Mouse (Mus musculus): ENCODE measurements around the gene Plpp3. TPM values are rescaled to one million over a fixed set of nuclear protein-coding genes. Genes with fewer than 3 reads are reported as not detected.
A peak's percentile ranks its signal among the peaks of the same experiment; 100 is the strongest.

Plpp3 gene
- polyA plus RNA-seq, 1 experiment from 2014 or later: 62.4 TPM

GRCm38 (mm10) chr4:105162014-105162413, 4.9 kb downstream of the Plpp3 start:
- peaks cover 19% of the 10 kb centered on the region; the same call in 1 of the 2 replicates for H3K4me1 ChIP-seq (ENCODE audit: control insufficient read depth, insufficient read depth, low read length)
- no peaks in the 10 kb centered on the region for H3K27me3 ChIP-seq (ENCODE audit: control insufficient read depth, insufficient read depth, low read length)
- ATAC-seq (ENCODE audit: low FRiP score, low TSS enrichment) (no peak), DNase-seq (no peak)
- no peaks in the 10 kb centered on the region for H3K9me3 ChIP-seq (ENCODE audit: control insufficient read depth, low read length)
- H3K27ac ChIP-seq (replicated peaks; ENCODE audit: low read depth, low read length): no peak overlapping the region
- WGBS: 55% methylated on average over 6 of the region's 6 CpGs
- peak overlapping the region; percentile 81; the same call in 1 of the 2 replicates for H3K4me2 ChIP-seq (ENCODE audit: low read length)
- H3K4me3 ChIP-seq (replicated peaks; ENCODE audit: low read depth, low read length): no peak overlapping the region
- no peaks in the 10 kb centered on the region for H3K36me3 ChIP-seq (ENCODE audit: control insufficient read depth, insufficient read depth, low read length)
- H3K9ac ChIP-seq (replicated peaks; ENCODE audit: low read length): no peak overlapping the region

- H3K9ac ChIP-seq (replicated peaks; ENCODE audit: low read length): no peak overlapping the region
- H3K9me3 ChIP-seq (ENCODE audit: control insufficient read depth, low read length): no peaks in the 10 kb centered on the region
- peaks cover 19% of the 10 kb centered on the region; the same call in 1 of the 2 replicates for H3K4me1 ChIP-seq (ENCODE audit: control insufficient read depth, insufficient read depth, low read length)
- no peak overlapping the region for H3K4me2 ChIP-seq (ENCODE audit: low read length)
- no peaks in the 10 kb centered on the region for H3K27me3 ChIP-seq (ENCODE audit: control insufficient read depth, insufficient read depth, low read length)
- H3K36me3 ChIP-seq (ENCODE audit: control insufficient read depth, insufficient read depth, low read length): no peaks in the 10 kb centered on the region
- 69% methylated on average over 2 of the region's 2 CpGs for WGBS
- H3K4me3 ChIP-seq (replicated peaks; ENCODE audit: low read depth, low read length): no peak overlapping the region
- DNase-seq (no peak), ATAC-seq (ENCODE audit: low FRiP score, low TSS enrichment) (no peak)
- H3K27ac ChIP-seq (replicated peaks; ENCODE audit: low read depth, low read length): no peak overlapping the region
These were observed 5.5 kb downstream of the Plpp3 start for GRCm38 (mm10) chr4:105162676-105163075.

GRCm38 (mm10) chr4:105163981-105164411, 6.8 kb downstream of the Plpp3 start:
- no peak overlapping the region for H3K27ac ChIP-seq (replicated peaks; ENCODE audit: low read depth, low read length)
- no peaks in the 10 kb centered on the region for H3K9me3 ChIP-seq (ENCODE audit: control insufficient read depth, low read length)
- 90% methylated on average over 4 of the region's 4 CpGs for WGBS
- H3K4me1 ChIP-seq (ENCODE audit: control insufficient read depth, insufficient read depth, low read length): peaks cover 27% of the 10 kb centered on the region
- ATAC-seq (ENCODE audit: low FRiP score, low TSS enrichment): no peak
- no peak for DNase-seq
- H3K4me3 ChIP-seq (replicated peaks; ENCODE audit: low read depth, low read length): no peak overlapping the region
- H3K27me3 ChIP-seq (ENCODE audit: control insufficient read depth, insufficient read depth, low read length): no peaks in the 10 kb centered on the region
- H3K4me2 ChIP-seq (ENCODE audit: low read length): no peak overlapping the region
- no peak overlapping the region for H3K9ac ChIP-seq (replicated peaks; ENCODE audit: low read length)
- no peaks in the 10 kb centered on the region for H3K36me3 ChIP-seq (ENCODE audit: control insufficient read depth, insufficient read depth, low read length)

GRCm38 (mm10) chr4:105164952-105165351, 7.8 kb downstream of the Plpp3 start:
- DNase-seq (peak; percentile 31), ATAC-seq (ENCODE audit: low FRiP score, low TSS enrichment) (no peak)
- Histone ChIP-seq H3K9me3 (ENCODE audit: control insufficient read depth, low read length) (no peaks in the 10 kb centered on the region), H3K27ac (replicated peaks; ENCODE audit: low read depth, low read length) (no peak overlapping the region), H3K4me1 (ENCODE audit: control insufficient read depth, insufficient read depth, low read length) (peaks cover 31% of the 10 kb centered on the region), H3K36me3 (ENCODE audit: control insufficient read depth, insufficient read depth, low read length) (no peaks in the 10 kb centered on the region), H3K9ac (replicated peaks; ENCODE audit: low read length) (no peak overlapping the region), H3K4me2 (ENCODE audit: low read length) (no peak overlapping the region), H3K4me3 (replicated peaks; ENCODE audit: low read depth, low read length) (no peak overlapping the region), H3K27me3 (ENCODE audit: control insufficient read depth, insufficient read depth, low read length) (no peaks in the 10 kb centered on the region)
- 95% methylated on average over 6 of the region's 6 CpGs for WGBS

- peaks cover 24% of the 10 kb centered on the region for H3K4me1 ChIP-seq (ENCODE audit: control insufficient read depth, insufficient read depth, low read length)
- H3K9ac ChIP-seq (replicated peaks; ENCODE audit: low read length): no peak overlapping the region; the same call in 1 of the 2 replicates
- no peaks in the 10 kb centered on the region for H3K9me3 ChIP-seq (ENCODE audit: control insufficient read depth, low read length)
- no peak overlapping the region for H3K4me3 ChIP-seq (replicated peaks; ENCODE audit: low read depth, low read length)
- H3K36me3 ChIP-seq (ENCODE audit: control insufficient read depth, insufficient read depth, low read length): no peaks in the 10 kb centered on the region
- peak; percentile 49 for DNase-seq
- peak overlapping the region; percentile 82 for H3K27ac ChIP-seq (replicated peaks; ENCODE audit: low read depth, low read length)
- no peaks in the 10 kb centered on the region for H3K27me3 ChIP-seq (ENCODE audit: control insufficient read depth, insufficient read depth, low read length)
- no peak for ATAC-seq (ENCODE audit: low FRiP score, low TSS enrichment)
- 22% methylated on average over 7 of the region's 7 CpGs for WGBS
- H3K4me2 ChIP-seq (ENCODE audit: low read length): peak overlapping the region; percentile 34
These were observed 12.0 kb downstream of the Plpp3 start for GRCm38 (mm10) chr4:105169093-105169571.

GRCm38 (mm10) chr4:105169826-105170810, 13.0 kb downstream of the Plpp3 start:
- Histone ChIP-seq H3K4me1 (ENCODE audit: control insufficient read depth, insufficient read depth, low read length) (peaks cover 28% of the 10 kb centered on the region), H3K4me2 (ENCODE audit: low read length) (peak overlapping the region; percentile 34), H3K27ac (replicated peaks; ENCODE audit: low read depth, low read length) (peak overlapping the region; percentile 82), H3K4me3 (replicated peaks; ENCODE audit: low read depth, low read length) (no peak overlapping the region), H3K36me3 (ENCODE audit: control insufficient read depth, insufficient read depth, low read length) (no peaks in the 10 kb centered on the region), H3K27me3 (ENCODE audit: control insufficient read depth, insufficient read depth, low read length) (no peaks in the 10 kb centered on the region), H3K9ac (replicated peaks; ENCODE audit: low read length) (no peak overlapping the region; the same call in 1 of the 2 replicates), H3K9me3 (ENCODE audit: control insufficient read depth, low read length) (no peaks in the 10 kb centered on the region)
- ATAC-seq (ENCODE audit: low FRiP score, low TSS enrichment) (peak; percentile 53; the same call in 1 of the 2 replicates), DNase-seq (peak; percentile 71)
- WGBS: 9% methylated on average over 16 of the region's 16 CpGs

GRCm38 (mm10) chr4:105170811-105171401, 13.8 kb downstream of the Plpp3 start:
- Histone ChIP-seq H3K27me3 (ENCODE audit: control insufficient read depth, insufficient read depth, low read length) (no peaks in the 10 kb centered on the region), H3K4me3 (replicated peaks; ENCODE audit: low read depth, low read length) (no peak overlapping the region), H3K27ac (replicated peaks; ENCODE audit: low read depth, low read length) (peak overlapping the region; percentile 82), H3K4me1 (ENCODE audit: control insufficient read depth, insufficient read depth, low read length) (peaks cover 28% of the 10 kb centered on the region), H3K4me2 (ENCODE audit: low read length) (peak overlapping the region; percentile 34), H3K9ac (replicated peaks; ENCODE audit: low read length) (no peak overlapping the region), H3K36me3 (ENCODE audit: control insufficient read depth, insufficient read depth, low read length) (no peaks in the 10 kb centered on the region), H3K9me3 (ENCODE audit: control insufficient read depth, low read length) (no peaks in the 10 kb centered on the region)
- peak; percentile 79 for DNase-seq
- ATAC-seq (ENCODE audit: low FRiP score, low TSS enrichment): peak; percentile 89
- WGBS: 5% methylated on average over 9 of the region's 9 CpGs

GRCm38 (mm10) chr4:105171432-105171831, 14.3 kb downstream of the Plpp3 start:
- no peak for DNase-seq
- 43% methylated on average over 3 of the region's 3 CpGs for WGBS
- no peak for ATAC-seq (ENCODE audit: low FRiP score, low TSS enrichment)
- Histone ChIP-seq H3K36me3 (ENCODE audit: control insufficient read depth, insufficient read depth, low read length) (no peaks in the 10 kb centered on the region), H3K4me1 (ENCODE audit: control insufficient read depth, insufficient read depth, low read length) (peaks cover 28% of the 10 kb centered on the region), H3K4me2 (ENCODE audit: low read length) (peak overlapping the region; percentile 34), H3K27me3 (ENCODE audit: control insufficient read depth, insufficient read depth, low read length) (no peaks in the 10 kb centered on the region), H3K9ac (replicated peaks; ENCODE audit: low read length) (no peak overlapping the region), H3K4me3 (replicated peaks; ENCODE audit: low read depth, low read length) (no peak overlapping the region), H3K9me3 (ENCODE audit: control insufficient read depth, low read length) (no peaks in the 10 kb centered on the region), H3K27ac (replicated peaks; ENCODE audit: low read depth, low read length) (peak overlapping the region; percentile 82)

Measured in midbrain, embryonic 14.5 days (tissue).